Mouse (Mus musculus): ENCODE data around the gene Oxnad1. TPM values are rescaled to one million over a fixed set of nuclear protein-coding genes. Genes with fewer than 3 reads are reported as not detected.

Oxnad1 gene
- polyA plus RNA-seq, 1 experiment: 31.5 TPM

- WGBS: 67% methylated on average over 1 of the region's 1 CpGs
- Histone ChIP-seq H3K27ac (ENCODE audit: insufficient read depth, low read length) (no peak overlapping the region), H3K4me3 (replicated peaks; ENCODE audit: insufficient read depth, low read depth, low read length) (no peak overlapping the region), H3K4me1 (ENCODE audit: control insufficient read depth, insufficient read depth, low read length) (no peaks in the 10 kb centered on the region), H3K27me3 (ENCODE audit: control insufficient read depth, insufficient read depth, low read length) (no peaks in the 10 kb centered on the region)
- TF ChIP-seq CTCF (IDR thresholded peaks at IDR 0.05; ENCODE audit: borderline replicate concordance, insufficient read depth, low read depth, low read length) (no peak), POLR2A (IDR thresholded peaks at IDR 0.05; ENCODE audit: borderline replicate concordance, insufficient read depth, low read length) (no peak)
- DNase-seq: no peak
These were observed 7.8 kb downstream of the Oxnad1 start for GRCm38 (mm10) chr14:32093018-32093417.

GRCm38 (mm10) chr14:32093500-32094117 lies 8.4 kb downstream of the Oxnad1 start:
- WGBS: 91% methylated on average over 11 of the region's 11 CpGs
- H3K27ac ChIP-seq (ENCODE audit: insufficient read depth, low read length): no peak overlapping the region
- TF ChIP-seq CTCF (IDR thresholded peaks at IDR 0.05; ENCODE audit: borderline replicate concordance, insufficient read depth, low read depth, low read length): no peak
- TF ChIP-seq POLR2A (IDR thresholded peaks at IDR 0.05; ENCODE audit: borderline replicate concordance, insufficient read depth, low read length): no peak
- no peak for DNase-seq
- H3K4me1 ChIP-seq (ENCODE audit: control insufficient read depth, insufficient read depth, low read length): no peaks in the 10 kb centered on the region
- H3K4me3 ChIP-seq (replicated peaks; ENCODE audit: insufficient read depth, low read depth, low read length): no peak overlapping the region
- no peaks in the 10 kb centered on the region for H3K27me3 ChIP-seq (ENCODE audit: control insufficient read depth, insufficient read depth, low read length)

- H3K27ac ChIP-seq (ENCODE audit: insufficient read depth, low read length): no peak overlapping the region
- H3K27me3 ChIP-seq (ENCODE audit: control insufficient read depth, insufficient read depth, low read length): no peaks in the 10 kb centered on the region
- no peak overlapping the region for H3K4me3 ChIP-seq (replicated peaks; ENCODE audit: insufficient read depth, low read depth, low read length)
- no peak for DNase-seq
- whole genome bisulfite sequencing: 89% methylated on average over 5 of the region's 5 CpGs
- TF ChIP-seq CTCF (IDR thresholded peaks at IDR 0.05; ENCODE audit: borderline replicate concordance, insufficient read depth, low read depth, low read length) (no peak), POLR2A (IDR thresholded peaks at IDR 0.05; ENCODE audit: borderline replicate concordance, insufficient read depth, low read length) (no peak)
- H3K4me1 ChIP-seq (ENCODE audit: control insufficient read depth, insufficient read depth, low read length): no peaks in the 10 kb centered on the region
These were observed 10.5 kb downstream of the Oxnad1 start for GRCm38 (mm10) chr14:32095646-32096045.

GRCm38 (mm10) chr14:32096740-32097139 lies 11.6 kb downstream of the Oxnad1 start:
- Histone ChIP-seq H3K4me1 (ENCODE audit: control insufficient read depth, insufficient read depth, low read length) (no peaks in the 10 kb centered on the region), H3K27me3 (ENCODE audit: control insufficient read depth, insufficient read depth, low read length) (no peaks in the 10 kb centered on the region), H3K4me3 (replicated peaks; ENCODE audit: insufficient read depth, low read depth, low read length) (no peak overlapping the region), H3K27ac (ENCODE audit: insufficient read depth, low read length) (no peak overlapping the region)
- TF ChIP-seq POLR2A (IDR thresholded peaks at IDR 0.05; ENCODE audit: borderline replicate concordance, insufficient read depth, low read length): no peak
- TF ChIP-seq CTCF (IDR thresholded peaks at IDR 0.05; ENCODE audit: borderline replicate concordance, insufficient read depth, low read depth, low read length): no peak
- no peak for DNase-seq
- WGBS: 88% methylated on average over 5 of the region's 5 CpGs

GRCm38 (mm10) chr14:32097691-32098090 lies 12.5 kb downstream of the Oxnad1 start:
- TF ChIP-seq CTCF (IDR thresholded peaks at IDR 0.05; ENCODE audit: borderline replicate concordance, insufficient read depth, low read depth, low read length): no peak
- TF ChIP-seq POLR2A (IDR thresholded peaks at IDR 0.05; ENCODE audit: borderline replicate concordance, insufficient read depth, low read length): no peak
- H3K27ac ChIP-seq (ENCODE audit: insufficient read depth, low read length): no peak overlapping the region
- DNase-seq: no peak
- H3K4me1 ChIP-seq (ENCODE audit: control insufficient read depth, insufficient read depth, low read length): no peaks in the 10 kb centered on the region
- H3K4me3 ChIP-seq (replicated peaks; ENCODE audit: insufficient read depth, low read depth, low read length): no peak overlapping the region
- H3K27me3 ChIP-seq (ENCODE audit: control insufficient read depth, insufficient read depth, low read length): no peaks in the 10 kb centered on the region
- 94% methylated on average over 7 of the region's 7 CpGs for WGBS

GRCm38 (mm10) chr14:32098951-32099350 lies 13.8 kb downstream of the Oxnad1 start:
- TF ChIP-seq POLR2A (IDR thresholded peaks at IDR 0.05; ENCODE audit: borderline replicate concordance, insufficient read depth, low read length) (no peak), CTCF (IDR thresholded peaks at IDR 0.05; ENCODE audit: borderline replicate concordance, insufficient read depth, low read depth, low read length) (no peak)
- WGBS: 94% methylated on average over 3 of the region's 3 CpGs
- no peak for DNase-seq
- Histone ChIP-seq H3K4me3 (replicated peaks; ENCODE audit: insufficient read depth, low read depth, low read length) (no peak overlapping the region), H3K4me1 (ENCODE audit: control insufficient read depth, insufficient read depth, low read length) (no peaks in the 10 kb centered on the region), H3K27me3 (ENCODE audit: control insufficient read depth, insufficient read depth, low read length) (no peaks in the 10 kb centered on the region), H3K27ac (ENCODE audit: insufficient read depth, low read length) (no peak overlapping the region)

- no peaks in the 10 kb centered on the region for H3K27me3 ChIP-seq (ENCODE audit: control insufficient read depth, insufficient read depth, low read length)
- 86% methylated on average over 4 of the region's 4 CpGs for WGBS
- TF ChIP-seq CTCF (IDR thresholded peaks at IDR 0.05; ENCODE audit: borderline replicate concordance, insufficient read depth, low read depth, low read length): no peak
- TF ChIP-seq POLR2A (IDR thresholded peaks at IDR 0.05; ENCODE audit: borderline replicate concordance, insufficient read depth, low read length): no peak
- no peak overlapping the region for H3K27ac ChIP-seq (ENCODE audit: insufficient read depth, low read length)
- peaks cover 5% of the 10 kb centered on the region; the same call in 1 of the 2 replicates for H3K4me1 ChIP-seq (ENCODE audit: control insufficient read depth, insufficient read depth, low read length)
- no peak overlapping the region for H3K4me3 ChIP-seq (replicated peaks; ENCODE audit: insufficient read depth, low read depth, low read length)
- no peak for DNase-seq
These were observed 18.4 kb downstream of the Oxnad1 start for GRCm38 (mm10) chr14:32103556-32103955.

- peak in 1 of 2 experiments; percentile 26 for DNase-seq
- peaks cover 5% of the 10 kb centered on the region; the same call in 1 of the 2 replicates for H3K4me1 ChIP-seq (ENCODE audit: control insufficient read depth, insufficient read depth, low read length)
- WGBS: 28% methylated on average over 7 of the region's 7 CpGs
- TF ChIP-seq CTCF (IDR thresholded peaks at IDR 0.05; ENCODE audit: borderline replicate concordance, insufficient read depth, low read depth, low read length): no peak
- no peak for TF ChIP-seq POLR2A (IDR thresholded peaks at IDR 0.05; ENCODE audit: borderline replicate concordance, insufficient read depth, low read length)
- H3K27ac ChIP-seq (ENCODE audit: insufficient read depth, low read length): peak overlapping the region; percentile 47; the same call in 1 of the 2 replicates
- H3K4me3 ChIP-seq (replicated peaks; ENCODE audit: insufficient read depth, low read depth, low read length): no peak overlapping the region
- no peaks in the 10 kb centered on the region for H3K27me3 ChIP-seq (ENCODE audit: control insufficient read depth, insufficient read depth, low read length)
These were observed 20.5 kb downstream of the Oxnad1 start for GRCm38 (mm10) chr14:32105663-32106062.
